Mouse (Mus musculus) cerebellum, adult (tissue): ENCODE measurements around the gene Arhgap24.
"Not testable (repeated sequence)": the region's sequence is repeated elsewhere in the genome, so short reads cannot be mapped to it uniquely, and the experiment has no call there.

ENCODE experiments used
- ATAC-seq: cut with Nextera tagmentation; 2 replicates; pipeline ENCODE4 v1.9.2; 2017; ENCODE audit warnings: mild to moderate bottlenecking, moderate library complexity, mixed read lengths; ENCODE audit not compliant: insufficient number of reproducible peaks, low FRiP score, low TSS enrichment

The Arhgap24 gene

DNA sequence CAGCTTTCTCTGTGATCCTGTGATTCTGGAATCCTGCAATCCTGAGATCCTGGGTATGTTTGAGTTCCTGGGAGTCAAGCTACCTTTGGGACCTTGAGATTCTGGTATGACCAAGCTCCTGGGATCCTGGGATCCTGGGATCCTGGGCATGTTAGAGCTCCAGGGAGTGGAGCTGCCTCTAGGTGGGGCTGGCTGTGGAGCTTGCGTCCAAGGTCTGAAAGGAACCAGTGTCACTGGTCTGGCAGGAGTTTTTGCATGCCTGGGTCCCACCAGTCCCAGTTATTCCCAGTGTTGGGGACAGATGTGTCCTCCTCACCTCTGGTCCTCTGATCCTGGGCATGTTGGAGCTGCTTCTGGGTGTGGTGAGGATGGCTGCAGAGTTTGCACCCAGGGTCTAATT is 372.6 kb downstream of the Arhgap24 start:
- no peak for ATAC-seq

DNA sequence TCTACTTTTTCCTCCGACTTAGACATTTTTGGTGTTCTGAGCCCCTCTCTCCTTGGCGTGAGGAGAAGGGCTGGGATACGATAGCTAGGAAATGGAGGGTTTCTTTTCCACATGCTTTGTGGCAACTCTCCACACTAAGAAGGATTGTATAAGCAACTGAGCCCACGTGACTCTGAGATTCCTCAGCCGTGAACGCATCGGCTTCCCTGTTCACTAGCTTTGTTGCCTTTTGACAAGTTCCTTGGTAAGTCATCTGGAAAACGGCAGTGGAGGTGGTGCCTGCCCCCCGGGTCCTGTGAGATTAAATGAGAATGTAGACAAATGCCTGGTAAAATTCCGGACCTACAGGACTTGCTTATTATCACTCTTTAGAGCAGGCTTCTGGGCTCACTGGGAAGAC is 374.6 kb downstream of the Arhgap24 start:
- ATAC-seq: no peak

DNA sequence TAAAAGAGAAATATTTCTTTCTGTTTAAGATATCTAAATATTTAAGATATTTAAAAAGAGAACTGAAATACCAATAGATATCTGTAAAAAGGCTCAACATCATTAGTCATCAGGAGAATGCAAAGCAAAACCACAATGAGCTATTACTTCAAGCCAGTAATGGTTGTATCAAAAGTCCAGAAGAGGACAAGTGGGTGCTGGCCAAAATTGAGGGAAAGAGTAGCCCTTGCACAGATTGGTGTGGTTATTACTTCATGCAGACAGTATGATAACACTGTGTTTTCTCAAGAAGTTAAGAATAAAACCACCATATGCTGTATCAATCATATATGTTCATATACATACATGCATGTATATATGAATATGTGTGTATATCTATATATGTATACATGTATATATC is 376.9 kb downstream of the Arhgap24 start:
- ATAC-seq: no peak

DNA sequence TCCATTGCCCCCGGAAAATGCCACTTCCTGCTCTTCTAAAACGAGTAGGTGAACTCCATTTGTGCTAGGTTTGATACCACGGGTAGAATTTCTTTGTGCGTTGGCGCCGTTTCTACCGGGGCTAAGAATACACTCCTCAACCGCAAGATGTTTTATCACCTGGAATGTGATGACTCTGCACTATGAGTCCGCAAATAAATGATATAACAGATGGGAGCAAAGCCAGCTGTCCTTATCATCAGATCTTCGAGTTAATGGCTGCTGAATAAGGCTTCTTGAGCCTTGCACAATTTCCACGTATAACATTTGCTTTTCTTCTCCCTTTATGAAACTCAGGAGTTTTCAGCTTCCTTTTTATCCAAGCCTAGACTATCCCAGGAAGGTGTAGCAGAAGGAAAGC is 378.6 kb downstream of the Arhgap24 start:
- ATAC-seq: no peak

DNA sequence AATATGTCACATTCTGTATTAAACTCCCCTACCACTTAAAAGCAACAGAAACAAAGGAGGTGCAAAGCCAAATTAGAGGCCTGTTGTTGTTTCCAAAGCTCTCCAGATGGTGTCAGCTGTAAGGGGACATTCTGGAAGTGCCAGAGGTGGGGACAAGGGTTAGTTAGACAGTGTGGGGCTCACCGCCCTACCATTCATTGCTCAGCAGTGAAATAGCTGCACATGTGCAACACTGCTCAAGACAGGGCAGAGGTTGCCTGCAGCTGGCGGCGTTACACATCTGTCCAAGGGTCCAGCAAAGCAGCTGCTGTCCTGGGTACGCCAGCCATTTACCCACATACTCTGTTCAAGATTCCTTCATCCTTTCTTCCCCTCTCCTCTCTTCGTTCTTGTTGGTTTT is 387.0 kb downstream of the Arhgap24 start:
- no peak for ATAC-seq

DNA sequence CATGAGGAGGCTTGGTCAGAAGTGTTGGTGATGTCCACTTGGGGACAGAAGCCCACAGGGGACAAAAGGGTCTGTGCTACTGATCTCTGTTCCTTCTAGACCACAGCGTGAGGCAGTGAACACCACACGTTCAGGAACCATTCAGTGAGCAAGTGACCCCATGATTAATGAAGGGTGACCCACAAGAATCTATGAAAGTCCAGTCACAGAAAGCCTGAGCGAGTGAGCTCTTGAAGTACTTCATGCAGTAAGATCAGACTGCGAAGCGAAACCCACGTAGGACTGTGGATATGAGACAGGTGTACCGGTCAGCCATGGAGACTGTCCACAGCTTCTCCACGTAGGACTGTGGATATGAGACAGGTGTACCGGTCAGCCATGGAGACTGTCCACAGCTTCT is 391.8 kb downstream of the Arhgap24 start:
- ATAC-seq: not testable (repeated sequence)

DNA sequence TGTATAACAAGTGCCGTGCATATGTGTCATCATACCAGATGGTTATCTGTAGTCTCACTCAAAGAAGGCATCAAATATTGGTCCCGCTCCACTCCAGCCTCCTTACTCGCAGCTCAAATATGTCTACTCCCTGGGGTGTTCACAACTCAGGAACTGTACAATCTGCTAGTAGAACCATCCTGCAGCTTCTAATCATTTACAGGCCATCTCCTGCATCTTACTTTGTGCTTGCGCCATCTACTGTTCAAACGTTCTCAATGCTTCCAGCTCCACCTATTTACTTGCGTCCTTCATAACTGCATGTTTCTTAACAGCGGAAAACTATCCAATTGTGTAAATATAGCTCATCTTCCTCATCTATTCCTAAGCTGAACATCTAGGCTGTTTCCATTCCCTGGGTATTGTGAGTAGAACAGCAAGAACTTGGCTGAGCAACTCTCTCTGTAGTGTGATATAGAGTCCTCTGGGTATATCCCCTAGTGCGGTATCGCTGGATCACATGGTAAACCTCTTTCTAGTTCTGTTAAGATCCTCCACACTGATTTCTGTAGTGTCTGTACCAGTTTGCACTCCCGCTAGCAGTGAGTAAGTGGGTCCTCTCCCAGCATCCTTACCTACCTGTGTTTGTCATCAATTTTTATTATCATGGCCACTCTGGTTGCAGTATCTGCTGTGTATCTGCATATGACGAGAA is 393.6 kb downstream of the Arhgap24 start:
- peak; percentile 89 for ATAC-seq

DNA sequence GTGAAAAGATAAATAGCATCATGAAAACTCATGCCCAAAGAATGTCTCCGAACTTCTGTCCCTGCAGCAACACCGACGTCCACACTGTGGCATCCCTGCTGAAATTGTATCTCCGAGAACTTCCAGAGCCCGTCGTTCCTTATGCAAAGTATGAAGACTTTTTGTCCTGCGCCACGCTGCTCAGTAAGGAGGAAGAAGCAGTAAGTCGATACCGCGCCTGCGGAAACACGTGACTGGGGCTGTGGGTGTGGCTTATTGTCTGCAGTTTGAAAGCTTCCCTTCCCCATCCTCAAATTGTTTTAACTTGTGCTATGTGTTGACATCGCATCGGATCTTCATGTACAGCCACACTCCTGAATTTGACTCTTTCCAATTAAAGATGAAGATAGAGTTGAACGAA is 394.4 kb downstream of the Arhgap24 start:
- no peak for ATAC-seq

DNA sequence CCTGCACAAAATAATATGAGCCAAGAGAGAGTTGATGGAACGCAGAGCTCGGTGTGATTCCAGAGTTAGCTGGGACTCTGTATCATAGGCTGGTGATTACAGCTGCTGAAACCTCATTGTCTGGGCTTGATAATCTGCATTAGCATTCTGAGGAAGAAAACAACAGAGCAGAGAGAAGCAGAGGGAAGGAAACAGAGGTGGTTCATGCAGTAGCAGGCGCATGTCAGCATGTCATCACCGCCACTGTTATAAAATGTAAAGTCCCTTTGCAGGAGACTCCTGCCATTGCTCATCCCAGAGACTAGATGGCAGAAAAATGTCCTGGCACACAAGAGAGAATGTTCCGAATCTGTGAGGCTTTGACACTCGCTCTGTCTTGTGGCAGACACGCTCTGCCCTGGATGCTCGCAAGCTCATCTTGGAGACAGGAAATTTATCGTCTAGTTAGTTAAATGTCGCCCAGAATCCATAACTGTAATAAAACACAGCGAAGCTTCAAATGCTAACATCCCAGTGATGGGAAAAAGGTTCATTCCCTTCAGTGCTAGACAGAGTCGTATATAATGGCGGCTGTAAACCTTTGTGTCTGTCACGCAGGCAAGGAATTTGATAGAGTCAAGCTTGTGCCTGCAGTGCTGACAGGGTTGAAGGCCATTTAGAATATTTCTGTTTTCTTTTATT is 407.4 kb downstream of the Arhgap24 start:
- ATAC-seq: no peak

DNA sequence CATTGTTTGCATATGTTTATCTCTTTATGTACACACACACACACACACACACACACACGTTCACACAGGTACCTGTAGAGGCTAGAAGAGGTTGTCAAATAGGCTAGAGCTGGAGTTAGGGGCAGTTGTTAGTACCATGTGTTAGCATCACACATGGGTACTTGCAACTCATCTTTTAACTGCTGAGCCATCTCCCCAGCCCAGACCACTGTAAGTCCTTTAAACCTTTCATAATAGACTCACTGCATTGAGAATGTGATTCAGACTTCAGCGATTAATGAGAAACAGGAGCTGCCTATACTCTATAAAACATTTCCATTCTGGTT is 407.9 kb downstream of the Arhgap24 start:
- ATAC-seq: no peak

DNA sequence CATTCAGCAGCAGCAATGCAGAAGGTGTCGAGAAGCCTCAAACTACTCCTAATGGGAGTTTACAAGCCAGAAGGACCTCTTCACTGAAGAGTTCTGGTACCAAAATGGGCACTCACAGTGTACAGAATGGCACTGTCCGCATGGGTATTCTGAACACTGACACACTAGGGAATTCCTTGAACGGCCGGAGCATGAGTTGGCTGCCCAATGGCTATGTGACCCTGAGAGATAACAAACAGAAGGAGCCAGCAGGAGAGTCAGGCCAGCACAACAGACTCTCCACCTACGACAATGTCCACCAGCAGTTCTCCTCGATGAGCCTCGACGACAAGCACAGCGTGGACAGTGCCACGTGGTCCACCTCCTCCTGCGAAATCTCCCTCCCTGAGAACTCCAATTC is 411.0 kb downstream of the Arhgap24 start:
- no peak for ATAC-seq

DNA sequence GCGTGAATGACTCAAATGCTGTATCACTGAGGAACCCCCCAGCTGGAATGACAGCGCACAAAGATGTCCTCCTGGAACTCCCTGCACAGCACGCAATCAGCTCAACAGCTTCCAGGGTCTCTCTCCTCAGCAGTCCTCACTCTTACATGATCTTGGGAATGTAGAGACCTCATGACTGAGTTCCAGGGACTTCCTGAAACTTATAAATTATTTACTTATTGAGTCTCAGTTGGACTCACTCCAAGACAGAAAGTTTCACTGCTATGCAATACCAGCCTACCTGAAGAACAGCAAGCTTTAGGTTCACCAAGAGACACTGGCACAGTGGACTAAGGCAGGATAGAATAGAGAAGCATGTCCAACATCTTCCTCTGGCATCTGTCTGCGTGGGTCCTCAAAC is 417.1 kb downstream of the Arhgap24 start:
- no peak for ATAC-seq

DNA sequence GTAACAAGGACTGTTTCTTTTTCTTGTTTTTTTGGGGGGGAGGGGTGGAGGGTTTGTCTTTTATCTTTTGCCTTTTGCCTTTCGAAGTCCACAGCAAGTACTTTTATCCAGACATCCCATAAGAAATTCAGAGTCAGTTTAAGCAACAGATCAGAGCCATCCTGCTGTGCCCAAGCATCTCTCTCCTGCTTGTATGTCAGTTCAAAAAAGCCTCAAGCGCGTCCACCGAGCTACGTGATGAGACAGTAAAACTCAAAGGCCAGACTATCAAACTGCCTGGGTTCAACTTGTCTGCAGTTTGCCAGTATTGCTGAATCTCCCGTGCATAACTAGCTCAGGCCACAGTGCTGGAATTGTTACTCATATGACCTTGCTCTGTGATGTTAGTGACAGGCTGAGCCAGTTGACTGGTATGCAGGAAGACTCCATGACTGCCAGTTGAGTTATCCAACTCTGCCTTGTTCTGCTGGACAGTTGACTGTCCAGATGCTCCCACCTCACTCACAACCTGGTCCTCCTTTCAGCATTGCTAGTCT is 418.6 kb downstream of the Arhgap24 start:
- ATAC-seq: no peak

DNA sequence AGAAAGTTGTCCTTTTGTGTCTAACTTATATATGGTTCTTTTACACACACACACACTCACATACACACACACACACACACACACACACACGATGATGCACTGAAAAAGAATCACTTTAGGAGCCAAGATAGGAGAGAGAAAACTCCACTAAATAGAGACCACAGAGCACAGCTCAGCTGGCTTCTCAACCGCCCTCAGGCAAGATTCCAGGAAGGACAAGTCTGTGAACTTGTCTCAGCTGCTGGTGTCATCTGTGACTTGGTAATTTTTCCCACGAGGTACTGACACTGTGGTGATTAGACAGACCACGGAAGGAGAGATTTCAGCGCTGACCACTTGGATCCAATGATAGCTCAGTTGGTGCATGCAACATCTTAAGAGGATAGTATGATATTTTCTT is 420.0 kb downstream of the Arhgap24 start:
- ATAC-seq: no peak

DNA sequence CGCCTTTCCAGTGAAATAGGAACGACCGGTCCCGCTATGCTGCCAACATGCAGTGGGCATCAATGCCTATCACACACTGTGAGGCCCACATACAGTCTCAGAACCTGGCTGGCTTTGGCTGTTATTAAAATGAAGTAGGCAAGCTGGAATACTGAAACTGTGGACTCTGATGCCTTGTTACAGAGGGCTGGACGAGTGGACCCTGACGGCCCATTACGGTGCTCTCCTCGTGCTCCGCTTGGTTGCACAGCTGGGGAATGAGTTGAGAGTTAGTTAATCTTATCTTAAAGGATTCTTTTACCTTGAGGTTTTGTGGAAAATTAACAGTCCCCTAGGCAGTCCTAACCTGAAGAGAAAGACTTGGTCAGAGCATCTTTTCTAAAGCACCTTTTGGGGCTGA is 422.3 kb downstream of the Arhgap24 start:
- ATAC-seq: no peak

DNA sequence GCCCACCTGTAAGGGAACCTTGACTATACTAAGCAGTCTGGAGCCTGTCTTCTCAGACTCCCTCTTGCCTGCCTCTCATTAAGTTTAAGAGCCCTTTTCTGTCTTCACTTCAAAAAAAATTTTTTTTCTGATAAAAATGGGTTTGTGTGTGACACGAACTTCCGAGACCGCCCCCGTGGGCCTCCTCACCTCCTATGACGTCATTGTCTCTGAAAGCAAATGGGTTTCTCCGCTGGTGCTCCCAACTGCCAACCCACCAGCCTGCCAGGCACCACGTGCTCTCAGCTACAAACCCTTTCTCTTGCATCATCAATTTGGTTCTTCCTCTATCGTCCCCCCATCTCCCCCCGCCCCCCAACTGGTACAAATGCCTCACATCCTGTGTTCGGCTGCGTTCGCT is 422.9 kb downstream of the Arhgap24 start:
- no peak for ATAC-seq

DNA sequence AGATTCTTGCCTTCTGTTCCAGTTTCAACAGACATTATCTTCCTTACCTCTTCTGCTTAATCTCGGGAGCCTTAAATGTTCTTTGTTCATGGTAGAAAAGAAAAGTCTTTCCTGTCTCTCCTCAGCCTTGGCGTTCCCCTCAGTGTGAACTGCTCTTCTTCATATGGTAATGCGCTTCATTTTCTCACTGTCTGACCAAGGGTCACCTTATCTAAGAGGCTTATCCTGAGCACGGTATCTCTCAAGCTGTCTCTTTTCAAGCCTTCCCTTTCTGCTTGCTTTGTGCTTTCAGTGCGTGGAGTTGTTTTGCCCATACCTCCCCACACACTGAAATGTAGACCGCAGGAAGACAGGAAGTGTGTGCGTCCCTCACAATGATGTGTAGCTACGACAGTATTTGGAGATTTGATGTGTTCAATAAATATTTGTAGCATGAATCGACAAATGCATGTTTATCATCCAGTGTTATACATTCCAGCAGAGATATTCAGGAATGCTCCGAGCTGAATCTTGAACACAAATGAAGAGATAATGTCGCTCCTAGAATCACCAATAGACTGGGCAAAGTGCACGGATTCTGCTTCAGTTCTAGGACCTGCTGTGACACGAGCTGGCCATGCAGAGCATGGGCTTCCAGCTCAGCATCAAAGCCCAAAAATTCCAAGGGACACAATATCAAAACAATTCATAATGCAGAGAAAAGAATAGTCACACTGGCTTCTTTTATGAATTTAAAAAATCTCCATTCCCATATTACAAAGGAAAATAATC is 424.4 kb downstream of the Arhgap24 start:
- ATAC-seq: peak; percentile 64; the same call in 1 of the 2 replicates

DNA sequence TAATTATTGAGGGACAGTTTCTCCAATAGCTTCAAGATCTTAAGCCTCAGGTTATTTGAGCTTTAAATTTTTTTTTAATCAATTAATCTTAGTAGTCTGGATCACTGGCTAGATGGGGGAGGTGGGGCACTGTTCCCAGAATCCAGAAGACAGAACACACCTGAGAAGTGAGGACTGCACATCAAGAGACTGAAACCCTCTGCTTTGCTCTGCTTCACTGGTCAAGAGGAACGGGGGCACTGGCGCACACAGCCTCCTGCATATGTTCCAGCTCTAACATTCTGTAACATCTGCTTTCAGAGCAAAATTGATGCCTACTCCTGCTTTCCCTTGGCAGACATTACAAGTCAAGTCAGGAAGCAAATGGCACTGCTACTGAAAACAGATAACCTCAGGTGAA is 439.0 kb downstream of the Arhgap24 start:
- no peak for ATAC-seq

DNA sequence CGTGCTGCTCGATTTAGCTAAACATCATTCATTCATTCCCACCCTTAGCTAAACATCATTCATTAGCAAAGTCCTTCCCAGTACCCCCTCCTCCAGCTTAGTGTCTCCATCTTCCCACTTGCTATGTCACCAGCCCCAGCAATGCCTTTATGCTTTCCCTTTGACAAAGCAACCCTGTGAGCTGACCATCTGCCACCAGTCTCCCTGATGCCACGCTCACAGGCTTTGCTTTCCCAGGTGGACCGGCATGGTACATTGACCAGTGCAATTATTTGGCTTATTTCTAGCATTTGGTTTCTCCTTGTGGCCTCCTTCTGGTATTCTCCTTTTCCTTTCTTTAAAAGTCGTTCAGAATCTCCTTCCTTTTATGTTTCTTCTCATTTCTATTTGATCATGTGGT is 445.6 kb downstream of the Arhgap24 start:
- ATAC-seq: peak; percentile 97

DNA sequence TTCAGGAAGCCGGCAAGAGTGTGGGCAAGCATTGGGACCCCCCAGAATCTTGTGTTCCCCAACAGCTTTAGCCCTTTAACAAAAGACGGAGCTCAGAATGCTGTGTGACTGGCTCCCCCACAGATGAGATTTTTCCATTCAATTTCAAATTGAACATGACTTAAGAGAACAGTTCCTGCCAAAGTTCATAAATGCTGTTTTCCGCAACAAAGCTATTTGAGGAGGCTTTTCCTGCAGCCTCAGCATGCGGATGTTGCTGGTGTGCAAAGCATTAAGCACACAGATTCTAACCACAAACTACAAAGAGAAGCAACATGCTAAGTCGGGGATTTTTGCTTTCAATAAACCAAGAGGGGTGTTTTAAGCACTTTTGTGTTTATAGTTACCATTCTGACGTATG is 449.0 kb downstream of the Arhgap24 start:
- no peak for ATAC-seq

DNA sequence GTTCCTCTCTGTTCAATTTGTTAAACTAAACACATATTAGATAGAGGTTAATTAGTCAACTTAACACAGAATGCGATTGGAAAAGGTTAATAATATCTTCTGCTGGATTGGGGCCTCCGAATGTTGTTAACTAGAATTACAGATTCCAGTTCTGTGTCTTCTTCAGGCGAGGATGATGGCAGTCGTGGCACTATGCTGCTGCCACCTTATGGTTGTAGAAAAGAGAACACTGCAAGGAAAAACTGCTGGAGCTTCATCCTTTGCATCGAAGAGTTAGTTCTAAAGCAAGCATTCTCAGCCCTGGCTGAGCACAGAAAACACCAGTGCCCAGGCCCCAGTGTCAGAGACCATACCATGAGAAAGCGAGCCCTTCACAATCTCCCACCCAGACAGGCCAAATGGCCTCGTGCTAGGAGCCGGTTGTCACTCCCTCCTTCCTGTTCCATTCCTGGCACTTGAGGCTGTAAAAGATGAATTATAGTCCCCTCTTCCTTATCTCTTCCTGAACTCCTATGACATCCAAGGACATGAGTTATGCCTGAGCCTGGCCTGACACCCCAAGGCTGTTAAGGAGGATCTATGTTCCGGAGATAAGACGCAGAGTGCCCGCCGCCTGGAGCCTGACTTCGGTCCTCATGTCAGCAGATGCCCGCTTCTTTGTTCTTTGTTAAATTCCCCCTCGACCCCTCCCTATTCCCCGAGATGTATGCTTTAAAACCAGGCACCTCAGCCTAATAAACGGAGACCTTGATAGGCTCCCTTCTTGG is 462.9 kb downstream of the Arhgap24 start:
- not testable (repeated sequence) for ATAC-seq
